Mouse (Mus musculus) embryonic facial prominence, embryonic 12.5 days (tissue): ENCODE data around the gene Rassf3. TPM values are rescaled to one million over a fixed set of nuclear protein-coding genes. Genes with fewer than 3 reads are reported as not detected.

Source experiments
- ATAC-seq: fragments of 200-750 bp; cut with Nextera tagmentation; 2 replicates; pipeline ENCODE4 v1.8.0; 2017; ENCODE audit not compliant: insufficient number of reproducible peaks, insufficient read depth, low FRiP score, low TSS enrichment
- H3K27ac ChIP-seq: fragments of 300-500 bp; sonication (generic); 2 replicates; pipeline ENCODE4 v1.5.1; 2016; ENCODE audit warnings: mild to moderate bottlenecking
- H3K27me3 ChIP-seq: fragments of 300-500 bp; sonication (generic); 2 replicates; pipeline ENCODE4 v1.6.1; 2016; ENCODE audit warnings: mild to moderate bottlenecking, moderate library complexity
- H3K36me3 ChIP-seq: fragments of 300-500 bp; sonication (generic); 2 replicates; pipeline ENCODE4 v1.6.1; 2016; ENCODE audit warnings: mild to moderate bottlenecking
- H3K4me1 ChIP-seq: fragments of 300-500 bp; sonication (generic); 2 replicates; pipeline ENCODE4 v1.6.1; 2016
- H3K4me2 ChIP-seq: fragments of 300-500 bp; sonication (generic); replicated peaks from 2 replicates; pipeline ENCODE4 v1.6.1; 2016; ENCODE audit warnings: mild to moderate bottlenecking, moderate library complexity
- H3K4me3 ChIP-seq: fragments of 300-500 bp; sonication (generic); 2 replicates; pipeline ENCODE4 v1.5.1; 2016; ENCODE audit warnings: mild to moderate bottlenecking
- H3K9ac ChIP-seq: fragments of 300-500 bp; sonication (generic); 2 replicates; pipeline ENCODE4 v1.6.1; 2016; ENCODE audit warnings: mild to moderate bottlenecking, moderate library complexity
- H3K9me3 ChIP-seq: fragments of 300-500 bp; sonication (generic); 2 replicates; pipeline ENCODE4 v1.6.1; 2016; ENCODE audit warnings: mild to moderate bottlenecking, moderate library complexity
- WGBS: fragments of 180-500 bp; shearing (Covaris S2); methylation state at CpG from one replicate; pipeline ENCODE4 v1.1.7; 2016; 5-methylcytosine and 5-hydroxymethylcytosine counted together
- polyA plus RNA-seq: library from polyadenylated mRNA; unstranded; fragments of >200 nt; fragmentation: Nextera tagmentation; extraction: Ambion mirVana; gene quantifications from 2 replicates; pipeline ENCODE4 v1.2.1, GENCODE M21; 2016

Gene Rassf3
- polyA plus RNA-seq, 1 experiment from 2014 or later = 23.1 TPM

- ATAC-seq = no peak
- Histone ChIP-seq H3K9me3 (no peaks in the 10 kb centered on the region), H3K9ac (no peak overlapping the region), H3K4me2 (no peak overlapping the region), H3K36me3 (peaks cover 28% of the 10 kb centered on the region), H3K4me1 (peaks cover 19% of the 10 kb centered on the region), H3K4me3 (no peak overlapping the region), H3K27me3 (no peaks in the 10 kb centered on the region), H3K27ac (no peak overlapping the region)
- 70% methylated on average over 13 of the region's 13 CpGs for WGBS
Measured at GRCm38 (mm10) chr10:121367271-121367670, 108.9 kb downstream of the Rassf3 start.

GRCm38 (mm10) chr10:121365781-121366272, 110.3 kb downstream of the Rassf3 start:
- H3K4me2 ChIP-seq = peak overlapping the region; percentile 86
- WGBS = 7% methylated on average over 9 of the region's 9 CpGs

GRCm38 (mm10) chr10:121364801-121365564, 111.2 kb downstream of the Rassf3 start, which contains the start of gene Gns:
TSS of gene Gns (plus strand) at chr10:121365090.
- Histone ChIP-seq H3K4me3 (peak within 1 kb of the TSS; percentile 95), H3K4me1 (peaks cover 19% of the 10 kb centered on the region), H3K36me3 (peaks cover 8% of the 10 kb centered on the region), H3K27ac (peak within 1 kb of the TSS; percentile 61), H3K9me3 (no peaks in the 10 kb centered on the region), H3K4me2 (peak within 1 kb of the TSS; percentile 86), H3K27me3 (no peaks in the 10 kb centered on the region), H3K9ac (peak within 1 kb of the TSS; percentile 87)
- peak; percentile 96 for ATAC-seq
- under 1% methylated on average over 70 of the region's 72 CpGs for WGBS

More at GRCm38 (mm10) chr10:121365781-121366272, 110.3 kb downstream of the Rassf3 start:
- ATAC-seq = no peak
- no peak overlapping the region for H3K27ac ChIP-seq
- peaks cover 19% of the 10 kb centered on the region for H3K4me1 ChIP-seq
- H3K4me3 ChIP-seq = peak overlapping the region; percentile 95
- no peaks in the 10 kb centered on the region for H3K27me3 ChIP-seq
- H3K9me3 ChIP-seq = no peaks in the 10 kb centered on the region
- peaks cover 17% of the 10 kb centered on the region for H3K36me3 ChIP-seq
- H3K9ac ChIP-seq = peak overlapping the region; percentile 87

- Histone ChIP-seq H3K9me3 (no peaks in the 10 kb centered on the region), H3K4me1 (peaks cover 19% of the 10 kb centered on the region), H3K4me2 (peak overlapping the region; percentile 86), H3K9ac (peak overlapping the region; percentile 49), H3K27ac (no peak overlapping the region), H3K27me3 (no peaks in the 10 kb centered on the region), H3K36me3 (0 out of 2 replicates have a peak, but pooled peaks cover 4% of the 10 kb centered on the region), H3K4me3 (peak overlapping the region; percentile 95)
- ATAC-seq = no peak
- 28% methylated on average over 15 of the region's 15 CpGs for WGBS
Measured at GRCm38 (mm10) chr10:121364306-121364705, 111.8 kb downstream of the Rassf3 start.

GRCm38 (mm10) chr10:121363201-121363600, 112.9 kb downstream of the Rassf3 start:
- H3K36me3 ChIP-seq = 0 out of 2 replicates have a peak, but pooled peaks cover 4% of the 10 kb centered on the region
- ATAC-seq = no peak
- no peak overlapping the region for H3K9ac ChIP-seq
- no peak overlapping the region for H3K4me3 ChIP-seq
- no peak overlapping the region for H3K27ac ChIP-seq
- 77% methylated on average over 8 of the region's 8 CpGs for WGBS
- H3K9me3 ChIP-seq = no peaks in the 10 kb centered on the region
- H3K4me2 ChIP-seq = no peak overlapping the region
- no peaks in the 10 kb centered on the region for H3K27me3 ChIP-seq
- peaks cover 19% of the 10 kb centered on the region for H3K4me1 ChIP-seq

- Histone ChIP-seq H3K4me2 (no peak overlapping the region), H3K4me3 (no peak overlapping the region), H3K27ac (no peak overlapping the region), H3K27me3 (no peaks in the 10 kb centered on the region), H3K36me3 (no peaks in the 10 kb centered on the region), H3K4me1 (no peaks in the 10 kb centered on the region; the same call in 1 of the 2 replicates), H3K9me3 (no peaks in the 10 kb centered on the region), H3K9ac (no peak overlapping the region)
- 85% methylated on average over 2 of the region's 2 CpGs for WGBS
- ATAC-seq = no peak
Measured at GRCm38 (mm10) chr10:121360358-121360757, 115.8 kb downstream of the Rassf3 start.

Other genes with a start within 250 kb of the Rassf3 start
- gene Tbc1d30, start 125.1 kb downstream of the Rassf3 start, polyA plus RNA-seq = 2.0 and 2.8 TPM in 2 replicates
- gene Gns, start 111.3 kb downstream of the Rassf3 start, polyA plus RNA-seq = 53.4 and 55.6 TPM in 2 replicates
- 33.8 and 34.4 TPM in 2 replicates for gene Tbk1, start 110.4 kb upstream of the Rassf3 start, polyA plus RNA-seq
- gene Xpot, start 150.0 kb upstream of the Rassf3 start, polyA plus RNA-seq = 49.6 and 59.5 TPM in 2 replicates
- 1.4 and 1.6 TPM in 2 replicates for gene D930020B18Rik, start 165.2 kb upstream of the Rassf3 start, polyA plus RNA-seq